Mouse (Mus musculus): ENCODE measurements around the gene Khdc1b. TPM values are rescaled to one million over a fixed set of nuclear protein-coding genes. Genes with fewer than 3 reads are reported as not detected.
A peak's percentile ranks its signal among the peaks of the same experiment; 100 is the strongest.
"Not testable (repeated sequence)": the region's sequence is repeated elsewhere in the genome, so short reads cannot be mapped to it uniquely, and the experiment has no call there.

Gene Khdc1b
- 0.17 TPM in 1 of 2 replicates, not detected in the other for polyA plus RNA-seq (2014; fragmentation: Nextera tagmentation; extraction: Ambion mirVana)

DNA sequence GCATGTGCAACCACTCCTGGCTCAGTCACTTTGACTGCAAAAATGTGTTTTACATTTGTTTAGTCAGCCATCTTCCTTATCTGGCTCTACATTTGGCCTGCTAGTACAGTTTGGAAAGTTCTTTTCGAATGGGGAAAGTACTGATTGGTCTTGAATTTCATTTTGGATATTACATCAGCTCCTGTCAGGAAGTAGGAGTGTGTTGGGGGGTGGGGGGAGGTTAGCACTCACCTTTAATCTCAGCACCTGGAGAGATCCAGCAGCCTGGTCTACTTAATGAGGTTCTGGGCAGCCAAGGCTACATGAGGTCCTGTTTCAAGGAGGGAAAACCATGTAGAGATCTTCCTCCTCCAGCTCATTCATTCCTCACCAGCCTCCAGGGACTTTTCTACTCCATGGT lies at the start of gene Khdc1b:
Gene Khdc1b (plus strand): TSS at position 301 of the 400 bp plus-strand sequence.
- DNase-seq (ENCODE audit: low spot score) (no peak), ATAC-seq (ENCODE audit: low read depth) (no peak)
- Histone ChIP-seq H3K27ac (replicated peaks; ENCODE audit: low read depth, low read length) (no peak within 1 kb of the TSS), H3K4me2 (ENCODE audit: low read depth, low read length) (no peak within 1 kb of the TSS), H3K9ac (ENCODE audit: low read depth, low read length) (no peak within 1 kb of the TSS), H3K4me1 (ENCODE audit: control insufficient read depth, insufficient read depth, low read length) (no peaks in the 10 kb centered on the region), H3K27me3 (replicated peaks; ENCODE audit: control insufficient read depth, insufficient read depth, low read length) (no peaks in the 10 kb centered on the region), H3K9me3 (ENCODE audit: control insufficient read depth, low read length) (no peaks in the 10 kb centered on the region), H3K4me3 (ENCODE audit: low read depth, low read length) (no peak within 1 kb of the TSS), H3K36me3 (ENCODE audit: control insufficient read depth, insufficient read depth, low read length) (no peaks in the 10 kb centered on the region)
- 74% methylated on average over 1 of the region's 1 CpGs for WGBS

DNA sequence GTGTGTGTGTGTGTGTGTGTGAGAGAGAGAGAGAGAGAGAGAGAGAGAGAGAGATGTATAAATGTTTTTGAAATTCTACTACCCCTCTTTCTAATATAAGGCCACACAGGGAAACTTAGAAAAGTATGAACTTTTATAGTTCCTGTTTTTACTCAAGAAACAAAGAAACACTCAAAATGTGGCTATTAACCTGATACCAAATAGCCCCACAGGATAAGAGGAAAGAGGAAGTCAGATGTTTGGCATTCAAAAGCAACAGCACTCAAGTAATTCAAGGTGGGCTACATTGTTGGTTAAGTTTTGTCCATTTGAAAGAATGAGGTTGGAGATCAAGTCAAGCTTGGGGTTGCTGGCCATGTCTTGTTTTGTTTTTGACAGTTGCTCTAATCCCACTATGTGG lies 47.5 kb upstream of the Khdc1b start:
- Histone ChIP-seq H3K27ac (replicated peaks; ENCODE audit: low read depth, low read length) (no peak overlapping the region), H3K27me3 (replicated peaks; ENCODE audit: control insufficient read depth, insufficient read depth, low read length) (no peaks in the 10 kb centered on the region), H3K4me1 (ENCODE audit: control insufficient read depth, insufficient read depth, low read length) (no peaks in the 10 kb centered on the region), H3K9me3 (ENCODE audit: control insufficient read depth, low read length) (no peaks in the 10 kb centered on the region; the same call in 1 of the 2 replicates), H3K36me3 (ENCODE audit: control insufficient read depth, insufficient read depth, low read length) (no peaks in the 10 kb centered on the region), H3K4me3 (ENCODE audit: low read depth, low read length) (no peak overlapping the region), H3K4me2 (ENCODE audit: low read depth, low read length) (no peak overlapping the region), H3K9ac (ENCODE audit: low read depth, low read length) (no peak overlapping the region)
- DNase-seq (ENCODE audit: low spot score) (no peak), ATAC-seq (ENCODE audit: low read depth) (no peak)

DNA sequence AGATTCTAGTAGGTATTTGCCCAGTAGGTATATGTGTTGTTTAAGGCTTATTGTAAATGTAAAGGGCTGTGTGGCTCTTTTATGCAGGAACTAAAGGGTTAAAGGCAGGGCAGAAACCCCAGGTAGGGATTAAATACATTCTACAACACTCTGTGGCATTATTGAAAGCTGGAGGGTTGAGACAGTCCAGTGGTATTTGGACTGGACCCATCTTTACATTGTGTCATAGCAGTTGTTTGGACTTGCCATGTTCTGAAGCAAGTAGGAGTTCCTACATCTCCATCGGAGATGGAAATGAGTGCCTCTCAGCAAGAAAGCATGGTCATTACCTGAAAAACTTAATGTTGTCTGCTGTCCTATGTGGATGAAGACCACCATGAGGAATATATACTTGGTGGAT lies 42.6 kb upstream of the Khdc1b start:
- 95% methylated on average over 1 of the region's 1 CpGs for WGBS
- no peak overlapping the region for H3K4me3 ChIP-seq (ENCODE audit: low read depth, low read length)
- H3K27me3 ChIP-seq (replicated peaks; ENCODE audit: control insufficient read depth, insufficient read depth, low read length) = no peaks in the 10 kb centered on the region

DNA sequence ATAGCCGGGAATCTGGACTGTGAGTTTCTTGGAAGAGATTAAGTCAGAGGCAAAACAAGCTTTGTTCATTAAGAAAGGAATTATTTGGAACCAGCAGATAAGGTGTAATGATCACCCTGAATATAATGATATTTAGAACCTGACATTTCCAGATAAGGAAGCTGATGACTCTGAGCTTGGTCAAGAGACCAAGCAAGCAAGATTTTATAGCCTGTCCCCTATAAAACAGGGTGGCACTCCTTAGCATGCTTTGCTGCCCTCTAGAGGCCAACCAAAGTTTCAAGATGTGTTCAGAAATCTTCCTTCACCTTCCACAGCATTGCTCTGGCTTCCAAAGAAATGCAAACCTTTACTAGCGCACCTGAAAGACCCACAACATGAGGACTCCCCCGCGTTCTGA lies 39.1 kb upstream of the Khdc1b start:
- DNase-seq (ENCODE audit: low spot score) (peak; percentile 52), ATAC-seq (ENCODE audit: low read depth) (no peak)
- H3K4me3 ChIP-seq (ENCODE audit: low read depth, low read length) = no peak overlapping the region
- no peak overlapping the region for H3K4me2 ChIP-seq (ENCODE audit: low read depth, low read length)
- 62% methylated on average over 4 of the region's 4 CpGs for WGBS
- H3K4me1 ChIP-seq (ENCODE audit: control insufficient read depth, insufficient read depth, low read length) = no peaks in the 10 kb centered on the region
- H3K9me3 ChIP-seq (ENCODE audit: control insufficient read depth, low read length) = no peaks in the 10 kb centered on the region
- no peaks in the 10 kb centered on the region for H3K36me3 ChIP-seq (ENCODE audit: control insufficient read depth, insufficient read depth, low read length)
- no peak overlapping the region for H3K9ac ChIP-seq (ENCODE audit: low read depth, low read length)
- H3K27me3 ChIP-seq (replicated peaks; ENCODE audit: control insufficient read depth, insufficient read depth, low read length) = no peaks in the 10 kb centered on the region
- H3K27ac ChIP-seq (replicated peaks; ENCODE audit: low read depth, low read length) = no peak overlapping the region

More for the DNA sequence above, 42.6 kb upstream of the Khdc1b start:
- Histone ChIP-seq H3K9ac (ENCODE audit: low read depth, low read length) (no peak overlapping the region), H3K4me2 (ENCODE audit: low read depth, low read length) (no peak overlapping the region), H3K27ac (replicated peaks; ENCODE audit: low read depth, low read length) (no peak overlapping the region), H3K36me3 (ENCODE audit: control insufficient read depth, insufficient read depth, low read length) (no peaks in the 10 kb centered on the region), H3K4me1 (ENCODE audit: control insufficient read depth, insufficient read depth, low read length) (no peaks in the 10 kb centered on the region), H3K9me3 (ENCODE audit: control insufficient read depth, low read length) (no peaks in the 10 kb centered on the region; the same call in 1 of the 2 replicates)
- ATAC-seq (ENCODE audit: low read depth) = no peak
- no peak for DNase-seq (ENCODE audit: low spot score)

DNA sequence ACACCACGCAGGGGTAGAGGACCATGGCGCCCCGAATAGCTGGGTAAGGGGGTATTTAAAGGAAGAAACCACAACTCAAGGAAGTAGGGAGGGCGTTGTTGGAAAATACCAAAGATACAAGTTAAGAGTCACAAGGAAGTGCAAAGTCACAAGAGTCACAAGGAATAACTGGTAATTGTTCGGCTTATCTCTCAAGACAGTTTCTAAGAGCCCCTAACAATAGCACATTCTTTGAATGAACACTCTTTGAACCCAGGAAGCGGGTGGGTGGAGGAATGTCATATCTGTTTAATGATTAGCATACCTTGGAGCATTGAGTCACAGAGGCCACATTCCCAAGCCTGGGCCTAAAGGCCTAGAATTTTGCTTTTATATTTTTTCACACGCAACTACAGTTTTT lies 38.6 kb upstream of the Khdc1b start:
- not testable (repeated sequence) for H3K9ac ChIP-seq (ENCODE audit: low read depth, low read length); H3K27me3 ChIP-seq (replicated peaks; ENCODE audit: control insufficient read depth, insufficient read depth, low read length); H3K4me2 ChIP-seq (ENCODE audit: low read depth, low read length); H3K27ac ChIP-seq (replicated peaks; ENCODE audit: low read depth, low read length); H3K9me3 ChIP-seq (ENCODE audit: control insufficient read depth, low read length); H3K4me1 ChIP-seq (ENCODE audit: control insufficient read depth, insufficient read depth, low read length); ATAC-seq (ENCODE audit: low read depth); H3K36me3 ChIP-seq (ENCODE audit: control insufficient read depth, insufficient read depth, low read length); H3K4me3 ChIP-seq (ENCODE audit: low read depth, low read length); DNase-seq (ENCODE audit: low spot score)
- WGBS = 89% methylated on average over 7 of the region's 7 CpGs

DNA sequence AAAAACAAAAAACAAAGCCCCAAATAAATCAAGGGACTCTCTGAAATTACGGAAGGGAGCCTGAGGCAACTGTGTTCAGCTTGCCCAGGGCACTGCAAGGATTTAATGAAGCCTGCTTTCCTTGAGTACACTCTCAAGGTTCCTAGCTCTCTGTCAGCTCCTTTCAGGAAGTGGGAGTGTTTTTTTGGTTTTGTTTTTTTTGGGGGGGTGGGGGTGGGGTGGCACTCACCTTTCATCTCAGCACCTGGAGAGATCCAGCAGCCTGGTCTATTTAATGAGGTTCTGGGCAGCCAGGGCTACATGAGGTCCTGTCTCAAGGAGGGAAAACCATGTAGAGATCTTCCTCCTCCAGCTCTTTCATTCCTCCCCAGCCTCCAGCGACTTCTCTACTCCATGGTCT lies 34.0 kb upstream of the Khdc1b start, which contains the start of gene Khdc1a:
Gene Khdc1a (plus strand): TSS at position 301 of the 400 bp plus-strand sequence.
- Histone ChIP-seq H3K9me3 (ENCODE audit: control insufficient read depth, low read length) (no peaks in the 10 kb centered on the region), H3K36me3 (ENCODE audit: control insufficient read depth, insufficient read depth, low read length) (no peaks in the 10 kb centered on the region), H3K4me3 (ENCODE audit: low read depth, low read length) (no peak within 1 kb of the TSS), H3K27ac (replicated peaks; ENCODE audit: low read depth, low read length) (no peak within 1 kb of the TSS), H3K27me3 (replicated peaks; ENCODE audit: control insufficient read depth, insufficient read depth, low read length) (no peaks in the 10 kb centered on the region), H3K4me2 (ENCODE audit: low read depth, low read length) (no peak within 1 kb of the TSS), H3K4me1 (ENCODE audit: control insufficient read depth, insufficient read depth, low read length) (no peaks in the 10 kb centered on the region), H3K9ac (ENCODE audit: low read depth, low read length) (no peak within 1 kb of the TSS)
- ATAC-seq (ENCODE audit: low read depth) (no peak), DNase-seq (ENCODE audit: low spot score) (no peak)
- 76% methylated on average over 2 of the region's 2 CpGs for WGBS

DNA sequence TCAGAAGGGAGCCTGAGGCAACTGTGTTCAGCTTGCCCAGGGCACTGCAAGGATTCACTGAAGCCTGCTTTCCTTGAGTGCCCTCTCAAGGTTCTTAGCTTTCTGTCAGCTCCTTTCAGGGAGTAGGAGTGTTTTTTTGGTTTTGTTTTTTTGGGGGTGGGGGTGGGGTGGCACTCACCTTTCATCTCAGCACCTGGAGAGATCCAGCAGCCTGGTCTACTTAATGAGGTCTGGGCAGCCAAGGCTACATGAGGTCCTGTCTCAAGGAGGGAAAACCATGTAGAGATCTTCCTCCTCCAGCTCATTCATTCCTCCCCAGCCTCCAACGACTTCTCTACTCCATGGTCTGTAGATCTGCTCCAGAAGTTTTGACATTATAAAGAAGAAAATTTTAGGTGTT lies 15.3 kb upstream of the Khdc1b start, which contains the start of gene Khdc1c:
Gene Khdc1c (plus strand): TSS at position 301 of the 400 bp plus-strand sequence.
- WGBS = 63% methylated on average over 1 of the region's 1 CpGs
- H3K4me3 ChIP-seq (ENCODE audit: low read depth, low read length); H3K27ac ChIP-seq (replicated peaks; ENCODE audit: low read depth, low read length); H3K9ac ChIP-seq (ENCODE audit: low read depth, low read length); H3K27me3 ChIP-seq (replicated peaks; ENCODE audit: control insufficient read depth, insufficient read depth, low read length); H3K36me3 ChIP-seq (ENCODE audit: control insufficient read depth, insufficient read depth, low read length); H3K9me3 ChIP-seq (ENCODE audit: control insufficient read depth, low read length); DNase-seq (ENCODE audit: low spot score); H3K4me2 ChIP-seq (ENCODE audit: low read depth, low read length); ATAC-seq (ENCODE audit: low read depth); H3K4me1 ChIP-seq (ENCODE audit: control insufficient read depth, insufficient read depth, low read length): not testable (repeated sequence)

DNA sequence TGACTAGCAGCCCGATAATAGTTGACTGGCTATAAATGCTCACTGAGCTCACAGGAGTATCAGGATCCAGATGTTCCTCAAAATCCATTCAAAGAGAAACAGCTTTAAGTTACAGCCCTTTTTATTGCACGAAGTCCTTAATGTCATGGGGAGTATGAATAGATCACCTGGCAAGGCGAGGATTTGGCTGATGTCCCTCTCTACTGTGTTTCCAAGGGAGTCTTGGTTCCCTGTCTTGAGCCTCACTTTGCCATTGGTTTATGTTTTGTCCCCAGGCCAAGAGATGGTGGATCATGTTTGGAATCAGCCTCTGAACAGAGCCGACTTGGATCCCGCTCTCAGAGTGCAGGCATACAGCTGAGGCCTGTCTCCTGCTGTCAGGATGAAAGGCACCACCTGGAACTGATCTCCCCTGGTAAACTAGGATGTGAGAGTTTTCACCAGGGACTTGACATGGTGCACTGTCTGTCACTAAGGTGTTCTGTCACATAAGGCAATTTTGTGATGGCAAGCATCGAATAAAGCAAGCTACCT lies 7.8 kb downstream of the Khdc1b start:
- Histone ChIP-seq H3K27me3 (replicated peaks; ENCODE audit: control insufficient read depth, insufficient read depth, low read length) (no peaks in the 10 kb centered on the region), H3K27ac (replicated peaks; ENCODE audit: low read depth, low read length) (no peak overlapping the region), H3K9ac (ENCODE audit: low read depth, low read length) (no peak overlapping the region), H3K4me1 (ENCODE audit: control insufficient read depth, insufficient read depth, low read length) (no peaks in the 10 kb centered on the region), H3K9me3 (ENCODE audit: control insufficient read depth, low read length) (no peaks in the 10 kb centered on the region), H3K36me3 (ENCODE audit: control insufficient read depth, insufficient read depth, low read length) (no peaks in the 10 kb centered on the region), H3K4me3 (ENCODE audit: low read depth, low read length) (no peak overlapping the region), H3K4me2 (ENCODE audit: low read depth, low read length) (no peak overlapping the region)
- DNase-seq (ENCODE audit: low spot score) (no peak), ATAC-seq (ENCODE audit: low read depth) (no peak)
- WGBS = 67% methylated on average over 6 of the region's 6 CpGs

DNA sequence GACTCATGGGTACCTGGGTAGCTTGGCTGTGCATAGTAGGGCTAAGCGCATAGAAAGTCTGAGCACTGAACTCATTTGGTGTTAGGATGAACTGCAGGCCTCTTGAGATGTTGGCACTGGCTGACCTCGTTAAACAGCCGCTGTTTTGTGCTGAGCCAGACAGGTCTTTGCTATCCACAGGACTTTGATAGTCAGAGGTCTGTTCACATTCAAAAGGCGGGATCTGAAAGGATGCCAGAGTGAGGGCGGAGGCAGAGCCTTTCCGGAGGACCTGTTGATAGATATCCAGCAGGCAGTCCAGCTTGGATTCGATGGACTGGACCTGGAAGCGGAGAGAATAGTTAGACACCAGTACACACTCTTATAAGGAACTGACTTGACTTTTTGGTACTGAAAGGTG lies 19.4 kb downstream of the Khdc1b start:
- ATAC-seq (ENCODE audit: low read depth) = no peak
- Histone ChIP-seq H3K36me3 (ENCODE audit: control insufficient read depth, insufficient read depth, low read length) (no peaks in the 10 kb centered on the region), H3K9me3 (ENCODE audit: control insufficient read depth, low read length) (no peaks in the 10 kb centered on the region), H3K27me3 (replicated peaks; ENCODE audit: control insufficient read depth, insufficient read depth, low read length) (no peaks in the 10 kb centered on the region), H3K4me1 (ENCODE audit: control insufficient read depth, insufficient read depth, low read length) (no peaks in the 10 kb centered on the region), H3K4me2 (ENCODE audit: low read depth, low read length) (no peak overlapping the region), H3K27ac (replicated peaks; ENCODE audit: low read depth, low read length) (no peak overlapping the region), H3K9ac (ENCODE audit: low read depth, low read length) (no peak overlapping the region), H3K4me3 (ENCODE audit: low read depth, low read length) (no peak overlapping the region)
- WGBS = 80% methylated on average over 8 of the region's 8 CpGs
- no peak for DNase-seq (ENCODE audit: low spot score)

All from embryonic facial prominence, embryonic 14.5 days (tissue).